Mouse (Mus musculus): ENCODE measurements around the gene Olfr943.

The Olfr943 gene

DNA sequence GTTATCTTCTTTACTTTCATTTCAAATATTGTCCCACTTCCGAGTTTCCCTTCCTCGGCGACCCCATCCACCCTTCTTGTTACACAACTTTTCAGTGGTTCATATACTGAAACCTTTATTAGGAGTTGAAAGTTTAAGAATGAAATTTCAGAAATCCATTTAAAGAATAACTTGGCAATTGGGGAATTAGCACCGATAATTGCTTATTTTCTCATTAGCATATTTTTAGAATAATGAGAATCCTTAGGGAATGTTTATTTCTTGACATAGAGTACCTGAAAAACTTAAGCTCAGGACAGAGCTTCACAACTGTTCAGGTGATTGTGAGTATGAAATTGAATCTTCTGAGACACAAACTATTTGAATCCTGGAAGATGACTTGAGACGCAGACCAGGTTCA, at the start of gene Olfr943:
Olfr943 (plus strand) TSS at position 301 of the 400 bp plus-strand sequence.
- no peak for DNase-seq (ENCODE audit: low spot score in 2 of 2)

DNA sequence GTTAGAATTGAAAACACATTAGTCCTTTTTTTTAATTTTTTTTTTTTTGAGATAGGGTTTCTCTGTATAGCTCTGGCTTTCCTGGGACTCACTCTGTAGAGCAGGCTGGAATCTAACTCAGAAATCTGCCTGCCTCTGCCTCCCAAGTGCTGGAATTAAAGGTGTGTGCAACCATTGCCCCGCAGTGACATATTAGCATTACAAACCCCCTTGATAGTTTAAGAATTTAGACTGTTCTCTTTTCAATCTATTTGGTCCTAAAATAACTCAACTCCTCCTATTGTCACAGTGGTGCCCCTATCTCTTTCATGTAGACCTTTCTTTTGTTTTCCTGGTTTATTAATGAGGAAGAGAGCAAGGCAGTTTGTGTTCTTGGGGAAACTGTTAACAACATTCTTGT, 38.8 kb upstream of the Olfr943 start:
- DNase-seq (ENCODE audit: low spot score in 2 of 2), result no peak

DNA sequence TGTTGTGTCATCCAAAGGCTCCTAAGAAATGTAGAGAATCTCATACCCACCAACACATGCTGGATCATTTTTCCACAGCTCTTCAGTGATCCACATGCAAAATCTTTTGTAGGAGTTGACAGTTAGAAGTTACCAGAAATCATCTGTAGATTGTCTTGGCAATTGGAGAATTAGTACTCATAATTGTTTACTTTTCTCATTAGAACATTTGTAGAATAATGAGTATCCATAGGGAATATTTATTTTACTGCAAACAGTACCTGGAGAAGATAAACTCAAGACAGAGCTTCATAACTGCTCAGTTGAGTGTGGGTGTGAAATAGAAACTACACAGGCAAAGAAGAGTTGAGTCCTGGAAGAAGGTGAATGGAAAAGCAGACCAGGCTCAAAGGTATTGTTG, 38.3 kb upstream of the Olfr943 start, which contains the start of gene Olfr27:
Olfr27 (plus strand) TSS at position 301 of the 400 bp plus-strand sequence.
- no peak for DNase-seq (ENCODE audit: low spot score in 2 of 2)

DNA sequence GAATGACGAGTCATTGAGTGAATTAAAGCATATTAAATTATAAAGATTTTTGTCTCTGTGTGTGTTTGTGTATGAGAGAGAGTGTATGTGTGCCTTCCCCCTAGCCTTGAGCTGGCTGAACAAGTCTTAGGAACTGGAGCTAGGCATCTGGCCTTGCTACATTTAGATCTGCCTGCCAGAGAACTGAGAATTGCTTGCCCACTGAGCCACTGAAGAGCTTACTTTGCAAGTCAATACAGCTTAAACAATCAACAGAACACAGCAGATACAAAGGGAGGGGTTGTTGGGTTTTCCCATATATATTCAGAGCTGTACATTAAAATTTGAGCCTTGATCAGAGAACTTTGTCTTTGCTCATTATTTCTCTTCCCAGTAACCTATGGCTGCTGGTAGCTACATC, 13.7 kb upstream of the Olfr943 start:
- no peak for DNase-seq (ENCODE audit: low spot score in 2 of 2)

DNA sequence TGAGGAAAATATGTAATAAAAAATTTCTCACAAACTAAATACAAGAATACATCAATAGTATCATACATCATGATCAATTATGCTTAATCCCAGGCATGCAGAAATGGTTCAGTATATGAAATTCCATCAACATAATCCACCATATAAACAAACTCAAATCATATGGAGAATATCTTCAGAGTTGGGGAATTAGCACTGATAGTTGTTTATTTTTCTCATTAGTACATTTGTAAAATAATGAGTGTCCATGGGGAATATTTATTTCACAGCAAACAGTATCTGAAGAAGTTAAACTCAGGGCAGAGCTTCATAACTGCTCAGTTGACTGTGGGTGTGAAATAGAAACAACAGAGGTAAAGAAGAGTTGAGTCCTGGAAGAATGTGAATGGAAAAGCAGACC, 35.5 kb downstream of the Olfr943 start, which contains the start of gene Olfr944:
Olfr944 (plus strand) TSS at position 301 of the 400 bp plus-strand sequence.
- DNase-seq (ENCODE audit: low spot score in 2 of 2), result no peak

All from right cerebral cortex, adult 2 months (tissue).